Mouse (Mus musculus): Measurements from ENCODE around the gene Zfp217.

DNA sequence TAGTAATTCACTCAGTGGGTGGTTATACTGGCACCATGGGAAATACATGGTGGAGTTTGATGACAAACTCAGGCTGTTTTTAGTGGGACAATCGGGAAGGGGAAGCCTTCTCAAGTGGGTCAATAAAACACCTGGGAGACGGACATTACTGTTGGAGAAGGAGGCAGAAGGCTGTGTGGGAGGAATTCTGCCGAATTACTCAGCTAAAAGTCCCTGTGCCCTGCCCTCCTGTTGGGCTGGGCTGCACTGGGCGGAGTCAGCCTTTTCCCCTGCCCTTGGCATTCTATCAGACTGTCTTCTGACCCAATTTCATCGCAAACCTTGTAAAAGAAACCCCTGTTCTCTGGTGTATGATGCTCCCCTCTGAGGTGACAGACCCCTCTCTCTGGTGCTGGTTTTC, 10.3 kb upstream of the Zfp217 start:
- TF ChIP-seq CTCF (IDR thresholded peaks at IDR 0.05; ENCODE audit: insufficient read depth, low read depth, low read length) (no peak), POLR2A (IDR thresholded peaks at IDR 0.05; ENCODE audit: insufficient read depth, low read depth, low read length) (no peak)
